Mouse (Mus musculus): ENCODE data around the gene Nit1. TPM values are rescaled to one million over a fixed set of nuclear protein-coding genes. Genes with fewer than 3 reads are reported as not detected.

Gene Nit1
- total and polyA plus RNA-seq, 3 experiments: 17.9 to 26.3 TPM; not detected in 1

DNA sequence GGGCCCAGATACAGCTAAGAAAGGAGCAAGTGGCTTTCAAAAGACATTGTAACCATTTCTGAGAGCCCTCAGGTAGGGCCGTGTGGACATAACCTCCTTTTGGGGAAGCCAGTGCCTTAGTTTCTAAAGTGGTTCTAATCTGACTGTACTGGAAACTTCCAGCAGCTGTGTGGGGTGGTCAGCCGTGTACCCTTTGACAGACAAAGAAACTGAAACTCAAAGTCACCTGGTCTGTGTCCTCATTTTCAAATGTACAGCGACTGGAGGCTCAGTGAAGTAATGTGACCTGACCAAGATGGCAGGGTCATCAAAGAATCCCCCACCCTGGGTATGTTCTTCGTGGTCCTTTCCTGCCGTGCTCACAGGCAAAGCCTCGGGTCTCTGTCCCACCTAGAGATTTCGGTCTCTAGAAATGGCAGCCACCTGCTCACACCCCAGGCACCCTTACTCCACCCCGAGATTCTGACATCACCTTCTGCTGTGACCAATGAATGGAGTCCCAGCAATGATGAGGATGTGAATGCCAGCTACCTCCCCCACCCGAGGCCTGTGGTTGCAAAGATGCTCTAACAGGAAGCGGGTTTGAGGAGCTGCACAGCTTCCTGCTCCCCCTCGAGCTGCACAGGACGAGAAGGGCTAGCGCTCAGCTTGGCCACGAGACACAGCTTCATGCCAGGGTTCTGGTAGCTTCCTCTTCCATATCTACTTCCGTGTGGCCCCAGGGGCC is 43.1 kb upstream of the Nit1 start, which contains the start of gene Arhgap30 (continued):
- TF ChIP-seq POLR2AphosphoS5 (IDR thresholded peaks at IDR 0.05; ENCODE audit: borderline replicate concordance, low read depth, low read length): no peak
- no peak for TF ChIP-seq UBTF (IDR thresholded peaks at IDR 0.05; ENCODE audit: borderline replicate concordance, insufficient read depth, low read depth, low read length)
- no peak for TF ChIP-seq GABPA (IDR thresholded peaks at IDR 0.05; ENCODE audit: low read depth, low read length)
- TF ChIP-seq E2F4 (IDR thresholded peaks at IDR 0.05; ENCODE audit: borderline replicate concordance, low read depth, low read length): no peak
- TF ChIP-seq GATA1 (IDR thresholded peaks at IDR 0.05; ENCODE audit: low read depth, low read length): no peak; the same call in 1 of the 2 replicates
- TF ChIP-seq JUND (IDR thresholded peaks at IDR 0.05; ENCODE audit: low read depth, low read length): no peak
- TF ChIP-seq CHD1 (IDR thresholded peaks at IDR 0.05; ENCODE audit: low read depth, low read length): no peak
- no peak for TF ChIP-seq TCF12 (IDR thresholded peaks at IDR 0.05; ENCODE audit: low read depth, low read length)
- TF ChIP-seq TBP (IDR thresholded peaks at IDR 0.05; ENCODE audit: low read depth, low read length): peak; percentile 78
- TF ChIP-seq MEF2A (IDR thresholded peaks at IDR 0.05; ENCODE audit: extremely low read depth, insufficient replicate concordance, low read depth, low read length, poor library complexity, severe bottlenecking): no peak

GRCm38 (mm10) chr1:171387099-171387498 is 41.7 kb upstream of the Nit1 start:
- no peaks in the 10 kb centered on the region for H3K9me3 ChIP-seq (replicated peaks; ENCODE audit: insufficient read depth, low read length)
- H3K9ac ChIP-seq (ENCODE audit: control insufficient read depth, low read depth, low read length, poor library complexity, severe bottlenecking): no peak overlapping the region
- peak; percentile 52 for TF ChIP-seq SMC3 (IDR thresholded peaks at IDR 0.05; ENCODE audit: low read depth, low read length)
- TF ChIP-seq CTCF (IDR thresholded peaks at IDR 0.05 in 2 of 3, conservative IDR thresholded peaks at IDR 0.05 in 1 of 3; ENCODE audit: control insufficient read depth in 1 of 3, insufficient read depth in 1 of 3, low read depth in 2 of 3, low read length in 3 of 3, poor library complexity in 1 of 3, severe bottlenecking in 1 of 3): peak; percentile 43 to 60 (median 52); a peak in 5 of 6 replicates
- no peak for TF ChIP-seq USF1 (IDR thresholded peaks at IDR 0.05; ENCODE audit: low read depth, low read length)
- TF ChIP-seq RAD21 (IDR thresholded peaks at IDR 0.05; ENCODE audit: low read depth, low read length): peak; percentile 25
- no peak for TF ChIP-seq CHD1 (IDR thresholded peaks at IDR 0.05; ENCODE audit: low read depth, low read length)
- peaks cover 0 to 19% of the 10 kb centered on the region in 2 experiments for H3K4me1 ChIP-seq (ENCODE audit: control insufficient read depth in 1 of 2, insufficient read depth in 2 of 2, low read length in 2 of 2)
- no peak overlapping the region for H3K4me3 ChIP-seq (ENCODE audit: control insufficient read depth in 1 of 2, insufficient read depth in 1 of 2, low read depth in 2 of 2, low read length in 2 of 2)
- no peaks in the 10 kb centered on the region for H3K27me3 ChIP-seq (ENCODE audit: control insufficient read depth in 1 of 2, insufficient read depth in 2 of 2, low read length in 2 of 2)
- H3K79me2 ChIP-seq (ENCODE audit: control insufficient read depth, insufficient read depth, low read length, poor library complexity): peaks cover 16% of the 10 kb centered on the region
- peaks cover 0 to 7% of the 10 kb centered on the region in 2 experiments; a peak in 2 of 4 replicates for H3K36me3 ChIP-seq (ENCODE audit: control insufficient read depth in 1 of 2, insufficient read depth in 2 of 2, low read length in 2 of 2)
- no peak overlapping the region for H3K27ac ChIP-seq (ENCODE audit: control insufficient read depth, low read depth, low read length)
- peak; percentile 58 for DNase-seq (ENCODE audit: low read depth, low spot score)

GRCm38 (mm10) chr1:171385171-171385570 is 39.7 kb upstream of the Nit1 start:
- no peak overlapping the region for H3K4me3 ChIP-seq (ENCODE audit: control insufficient read depth in 1 of 2, insufficient read depth in 1 of 2, low read depth in 2 of 2, low read length in 2 of 2)
- peaks cover 0 to 14% of the 10 kb centered on the region in 2 experiments; a peak in 3 of 4 replicates for H3K4me1 ChIP-seq (ENCODE audit: control insufficient read depth in 1 of 2, insufficient read depth in 2 of 2, low read length in 2 of 2)
- TF ChIP-seq CTCF (IDR thresholded peaks at IDR 0.05 in 2 of 3, conservative IDR thresholded peaks at IDR 0.05 in 1 of 3; ENCODE audit: control insufficient read depth in 1 of 3, insufficient read depth in 1 of 3, low read depth in 2 of 3, low read length in 3 of 3, poor library complexity in 1 of 3, severe bottlenecking in 1 of 3): 0 out of 6 replicates have a peak, but pooled peaks of 1 of the 3 experiments have one; percentile 6
- no peak for TF ChIP-seq KAT2A (conservative IDR thresholded peaks at IDR 0.05; ENCODE audit: low read depth, low read length)
- no peaks in the 10 kb centered on the region for H3K36me3 ChIP-seq (ENCODE audit: control insufficient read depth in 1 of 2, insufficient read depth in 2 of 2, low read length in 2 of 2)
- H3K27ac ChIP-seq (ENCODE audit: control insufficient read depth, low read depth, low read length): no peak overlapping the region
- peaks cover 11% of the 10 kb centered on the region for H3K79me2 ChIP-seq (ENCODE audit: control insufficient read depth, insufficient read depth, low read length, poor library complexity)
- no peaks in the 10 kb centered on the region for H3K27me3 ChIP-seq (ENCODE audit: control insufficient read depth in 1 of 2, insufficient read depth in 2 of 2, low read length in 2 of 2)
- H3K9ac ChIP-seq (ENCODE audit: control insufficient read depth, low read depth, low read length, poor library complexity, severe bottlenecking): no peak overlapping the region
- no peaks in the 10 kb centered on the region for H3K9me3 ChIP-seq (replicated peaks; ENCODE audit: insufficient read depth, low read length)
- DNase-seq (ENCODE audit: low read depth, low spot score): no peak
